Mouse (Mus musculus): ENCODE measurements at regions not wholly inside any gene's neighbourhood (a gene's known extent, or its start where the extent isn't known, plus 50 kb on each side); places are given as distances from the start of the nearest gene placed in this dataset.

- no peak for ATAC-seq (ENCODE audit: insufficient read depth)
- H3K4me2 ChIP-seq, result no peak overlapping the region
- H3K9me3 ChIP-seq (replicated peaks), result no peaks in the 10 kb centered on the region
- 45% methylated on average over 2 of the region's 2 CpGs for WGBS (ENCODE audit: insufficient replicate concordance)
- no peak overlapping the region for H3K4me3 ChIP-seq (replicated peaks)
- peaks cover 4% of the 10 kb centered on the region; the same call in 1 of the 2 replicates for H3K27me3 ChIP-seq
- no peaks in the 10 kb centered on the region for H3K4me1 ChIP-seq (replicated peaks)
- H3K27ac ChIP-seq (replicated peaks), result no peak overlapping the region
- no peak overlapping the region for H3K9ac ChIP-seq
- no peaks in the 10 kb centered on the region for H3K36me3 ChIP-seq (replicated peaks)
Measured at GRCm38 (mm10) chr5:33548800-33549199, 80.6 kb downstream of the Fam53a start.

DNA sequence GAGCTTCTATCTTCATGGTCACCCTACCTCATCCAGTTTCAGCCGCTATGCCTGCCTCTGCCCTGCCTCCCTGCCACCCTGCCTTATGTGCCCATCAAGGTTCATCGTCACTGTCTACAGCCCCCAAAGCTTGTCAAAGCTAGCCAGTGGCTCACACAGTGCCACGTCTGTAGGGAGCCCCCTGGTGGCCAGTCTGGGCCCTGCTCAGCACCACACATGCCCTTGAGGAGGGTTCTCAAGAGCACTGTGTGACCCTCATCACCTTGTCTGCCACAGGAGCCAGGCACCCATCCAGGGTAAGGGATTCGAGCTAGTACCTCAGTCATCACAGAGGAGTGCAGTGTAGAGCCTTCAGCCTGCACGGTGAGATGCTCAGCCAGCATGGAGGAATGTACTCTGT lies 86.1 kb downstream of the Fam53a start:
- 7% methylated on average over 5 of the region's 5 CpGs for WGBS (ENCODE audit: insufficient replicate concordance)
- Histone ChIP-seq H3K27me3 (peaks cover 50% of the 10 kb centered on the region), H3K36me3 (replicated peaks) (no peaks in the 10 kb centered on the region), H3K9ac (no peak overlapping the region), H3K4me2 (no peak overlapping the region), H3K9me3 (replicated peaks) (no peaks in the 10 kb centered on the region), H3K4me1 (replicated peaks) (no peaks in the 10 kb centered on the region), H3K4me3 (replicated peaks) (no peak overlapping the region), H3K27ac (replicated peaks) (no peak overlapping the region)
- no peak for ATAC-seq (ENCODE audit: insufficient read depth)

DNA sequence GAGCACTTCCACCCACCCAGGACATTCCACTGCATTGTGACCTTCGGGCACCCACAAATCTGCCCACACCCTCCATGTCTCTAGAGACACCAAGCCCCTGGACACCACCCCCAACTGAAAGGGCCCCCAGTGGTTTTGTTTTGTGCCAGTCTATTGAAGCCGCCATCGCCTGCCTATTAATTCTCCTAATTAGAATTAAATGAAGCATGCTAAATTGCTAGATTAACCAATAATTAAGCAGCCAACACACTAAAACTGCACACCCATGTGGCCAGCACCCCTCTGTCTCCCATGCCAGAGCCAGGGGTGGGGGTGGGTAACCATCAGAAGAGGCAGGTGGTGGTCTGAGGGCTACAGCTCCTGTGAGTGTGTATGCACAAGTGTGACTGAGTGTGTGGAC lies 86.8 kb downstream of the Fam53a start:
- H3K27ac ChIP-seq (replicated peaks), result no peak overlapping the region
- no peaks in the 10 kb centered on the region for H3K9me3 ChIP-seq (replicated peaks)
- H3K4me3 ChIP-seq (replicated peaks), result no peak overlapping the region
- H3K4me1 ChIP-seq (replicated peaks), result no peaks in the 10 kb centered on the region
- WGBS (ENCODE audit: insufficient replicate concordance), result 62% methylated on average over 3 of the region's 3 CpGs
- peaks cover 57% of the 10 kb centered on the region for H3K27me3 ChIP-seq
- no peak overlapping the region for H3K4me2 ChIP-seq
- no peaks in the 10 kb centered on the region for H3K36me3 ChIP-seq (replicated peaks)
- no peak overlapping the region for H3K9ac ChIP-seq
- no peak for ATAC-seq (ENCODE audit: insufficient read depth)

GRCm38 (mm10) chr5:33542000-33542554 lies 87.4 kb downstream of the Fam53a start:
- Histone ChIP-seq H3K27ac (replicated peaks) (no peak overlapping the region), H3K9me3 (replicated peaks) (no peaks in the 10 kb centered on the region), H3K9ac (no peak overlapping the region), H3K4me3 (replicated peaks) (no peak overlapping the region), H3K4me1 (replicated peaks) (no peaks in the 10 kb centered on the region), H3K27me3 (peaks cover 63% of the 10 kb centered on the region), H3K36me3 (replicated peaks) (no peaks in the 10 kb centered on the region), H3K4me2 (no peak overlapping the region)
- 72% methylated on average over 11 of the region's 11 CpGs for WGBS (ENCODE audit: insufficient replicate concordance)
- no peak for ATAC-seq (ENCODE audit: insufficient read depth)

GRCm38 (mm10) chr5:33540259-33540658 lies 89.2 kb downstream of the Fam53a start:
- H3K27me3 ChIP-seq, result peaks cover 81% of the 10 kb centered on the region
- WGBS (ENCODE audit: insufficient replicate concordance), result 39% methylated on average over 23 of the region's 23 CpGs
- ATAC-seq (ENCODE audit: insufficient read depth), result no peak
- no peaks in the 10 kb centered on the region for H3K36me3 ChIP-seq (replicated peaks)
- no peak overlapping the region for H3K9ac ChIP-seq
- no peak overlapping the region for H3K4me3 ChIP-seq (replicated peaks)
- no peak overlapping the region for H3K4me2 ChIP-seq
- no peak overlapping the region for H3K27ac ChIP-seq (replicated peaks)
- no peaks in the 10 kb centered on the region for H3K9me3 ChIP-seq (replicated peaks)
- no peaks in the 10 kb centered on the region for H3K4me1 ChIP-seq (replicated peaks)

DNA sequence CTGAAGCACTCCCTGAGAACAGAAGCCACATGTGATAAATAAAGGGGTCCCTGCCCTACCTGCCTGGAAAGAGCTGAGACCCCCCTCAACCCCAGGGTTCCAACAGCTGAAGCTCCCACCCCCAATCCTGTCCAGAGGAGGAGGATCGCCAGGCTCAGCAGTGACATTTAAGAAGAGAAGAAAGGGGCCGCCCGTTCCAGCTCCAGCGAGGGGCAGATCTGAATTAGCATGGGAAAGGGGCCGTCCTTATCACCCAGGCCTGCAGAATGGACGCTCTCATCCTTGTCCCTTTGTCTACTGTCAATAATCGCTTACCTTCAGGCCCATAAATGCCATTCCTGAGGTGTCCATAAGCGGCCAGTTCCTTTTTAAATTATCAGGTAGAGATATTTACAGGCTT lies 92.0 kb downstream of the Fam53a start:
- WGBS (ENCODE audit: insufficient replicate concordance), result 25% methylated on average over 8 of the region's 8 CpGs
- H3K36me3 ChIP-seq (replicated peaks), result no peaks in the 10 kb centered on the region
- H3K9me3 ChIP-seq (replicated peaks), result no peaks in the 10 kb centered on the region
- ATAC-seq (ENCODE audit: insufficient read depth), result no peak
- no peak overlapping the region for H3K4me2 ChIP-seq
- no peak overlapping the region for H3K9ac ChIP-seq
- H3K27ac ChIP-seq (replicated peaks), result no peak overlapping the region
- H3K27me3 ChIP-seq, result peaks cover 99% of the 10 kb centered on the region
- no peak overlapping the region for H3K4me3 ChIP-seq (replicated peaks)
- 0 out of 2 replicates have a peak, but pooled peaks cover 3% of the 10 kb centered on the region for H3K4me1 ChIP-seq (replicated peaks)

GRCm38 (mm10) chr5:33537017-33537416 lies 92.4 kb downstream of the Fam53a start:
- WGBS (ENCODE audit: insufficient replicate concordance), result 37% methylated on average over 4 of the region's 4 CpGs
- H3K36me3 ChIP-seq (replicated peaks), result no peaks in the 10 kb centered on the region
- no peak overlapping the region for H3K9ac ChIP-seq
- H3K27me3 ChIP-seq, result peaks cover 99% of the 10 kb centered on the region
- no peak overlapping the region for H3K4me2 ChIP-seq
- H3K4me3 ChIP-seq (replicated peaks), result no peak overlapping the region
- H3K4me1 ChIP-seq (replicated peaks), result 0 out of 2 replicates have a peak, but pooled peaks cover 3% of the 10 kb centered on the region
- H3K27ac ChIP-seq (replicated peaks), result no peak overlapping the region
- no peak for ATAC-seq (ENCODE audit: insufficient read depth)
- H3K9me3 ChIP-seq (replicated peaks), result no peaks in the 10 kb centered on the region

DNA sequence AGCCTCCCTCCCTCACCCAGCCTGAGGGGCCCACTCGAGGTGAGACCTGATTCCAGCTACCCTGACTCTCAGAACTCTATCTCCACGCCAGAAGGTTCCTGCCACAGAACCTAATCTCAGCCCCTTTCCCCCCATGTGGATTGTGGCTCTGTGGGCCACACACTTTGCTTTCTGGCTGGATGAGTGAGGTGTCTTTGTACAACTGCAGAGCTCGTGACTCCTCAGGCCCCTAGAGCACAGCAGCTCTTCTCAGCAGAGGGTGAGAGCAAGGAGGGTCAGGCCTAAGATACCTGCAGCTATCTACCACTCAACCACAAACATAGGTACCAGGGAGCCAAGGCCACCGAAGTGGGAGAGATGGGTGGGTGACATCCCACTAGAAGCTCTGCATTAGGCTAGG lies 93.2 kb downstream of the Fam53a start:
- 30% methylated on average over 4 of the region's 4 CpGs for WGBS (ENCODE audit: insufficient replicate concordance)
- no peaks in the 10 kb centered on the region for H3K9me3 ChIP-seq (replicated peaks)
- no peak overlapping the region for H3K27ac ChIP-seq (replicated peaks)
- ATAC-seq (ENCODE audit: insufficient read depth), result no peak
- H3K9ac ChIP-seq, result no peak overlapping the region
- no peaks in the 10 kb centered on the region for H3K36me3 ChIP-seq (replicated peaks)
- H3K4me3 ChIP-seq (replicated peaks), result no peak overlapping the region
- H3K4me1 ChIP-seq (replicated peaks), result 0 out of 2 replicates have a peak, but pooled peaks cover 3% of the 10 kb centered on the region
- H3K27me3 ChIP-seq, result peaks cover 99% of the 10 kb centered on the region
- H3K4me2 ChIP-seq, result no peak overlapping the region

DNA sequence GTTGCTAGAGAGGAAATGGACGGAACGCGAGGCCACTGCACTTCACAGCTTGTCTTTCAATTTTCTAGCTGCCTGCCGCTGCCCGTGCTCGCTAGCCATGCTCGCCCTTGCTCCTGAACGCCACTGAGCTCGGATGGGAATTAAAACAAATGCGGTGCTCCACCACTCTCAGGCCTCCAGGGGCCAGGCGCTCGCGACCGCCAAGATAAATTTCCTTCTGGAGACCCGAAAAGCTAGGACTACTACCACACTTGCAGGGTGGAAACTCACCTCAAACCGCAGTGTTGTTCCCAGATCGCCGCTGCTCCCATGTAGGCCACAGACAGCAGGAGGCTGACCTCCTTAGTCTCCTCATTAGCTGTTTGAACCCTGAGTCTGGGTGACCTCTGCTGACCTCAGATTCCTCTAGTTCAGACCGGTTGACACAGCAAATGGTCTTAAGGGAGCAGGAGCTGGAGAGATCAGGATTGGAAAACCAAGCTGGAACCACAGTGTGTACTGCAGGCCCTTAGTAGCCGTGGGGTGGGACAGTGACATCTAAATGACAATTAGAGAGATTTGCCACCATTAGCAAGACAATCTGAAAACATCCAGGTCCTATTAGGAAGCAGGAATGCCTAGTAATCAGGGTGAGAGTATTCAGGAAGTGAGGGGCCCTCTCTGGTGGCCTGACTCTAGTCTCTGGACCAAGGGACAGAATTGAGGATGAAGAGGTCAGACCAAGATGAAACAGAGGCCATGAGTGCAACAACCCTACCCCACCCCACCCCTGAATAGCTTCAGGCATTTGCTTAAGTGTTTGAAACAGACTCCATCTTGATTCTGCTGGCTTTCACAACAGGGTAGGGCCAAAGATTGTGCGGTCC lies 94.1 kb downstream of the Fam53a start:
- no peak for ATAC-seq (ENCODE audit: insufficient read depth)
- Histone ChIP-seq H3K36me3 (replicated peaks) (no peaks in the 10 kb centered on the region), H3K4me2 (no peak overlapping the region), H3K9me3 (replicated peaks) (no peaks in the 10 kb centered on the region), H3K4me1 (replicated peaks) (0 out of 2 replicates have a peak, but pooled peaks cover 3% of the 10 kb centered on the region), H3K9ac (no peak overlapping the region), H3K27me3 (peaks cover 91% of the 10 kb centered on the region), H3K27ac (replicated peaks) (no peak overlapping the region), H3K4me3 (replicated peaks) (no peak overlapping the region)
- WGBS (ENCODE audit: insufficient replicate concordance), result 16% methylated on average over 21 of the region's 21 CpGs

- no peak overlapping the region for H3K4me2 ChIP-seq
- H3K4me3 ChIP-seq (replicated peaks), result no peak overlapping the region
- ATAC-seq (ENCODE audit: insufficient read depth), result no peak
Measured at GRCm38 (mm10) chr5:33534345-33534744, 95.1 kb downstream of the Fam53a start.

DNA sequence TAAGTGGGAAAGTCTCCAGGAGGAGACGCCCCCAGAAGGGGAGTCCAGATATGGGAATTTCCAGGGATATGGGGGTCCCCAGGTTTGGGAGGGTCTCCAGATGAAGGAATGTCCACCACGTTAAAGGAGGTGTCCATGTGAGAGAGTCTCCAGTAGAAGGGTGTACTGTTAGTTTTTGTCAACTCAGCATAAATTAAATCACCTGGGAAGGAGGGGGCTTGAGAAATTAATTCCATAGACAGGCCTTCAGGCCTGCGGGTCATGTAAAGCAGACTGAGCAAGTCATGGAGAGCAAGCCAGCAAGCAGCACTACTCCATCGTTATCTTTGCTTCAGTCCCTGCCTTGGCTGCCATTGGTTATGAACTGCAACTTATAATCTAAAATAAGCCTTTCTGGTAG lies 96.2 kb downstream of the Fam53a start:
- H3K36me3 ChIP-seq (replicated peaks), result no peaks in the 10 kb centered on the region
- no peak overlapping the region for H3K9ac ChIP-seq
- H3K4me1 ChIP-seq (replicated peaks), result peaks cover 22% of the 10 kb centered on the region
- peaks cover 74% of the 10 kb centered on the region for H3K27me3 ChIP-seq
- no peak overlapping the region for H3K4me3 ChIP-seq (replicated peaks)
- no peak overlapping the region for H3K4me2 ChIP-seq
- 64% methylated on average over 4 of the region's 4 CpGs for WGBS (ENCODE audit: insufficient replicate concordance)
- no peak for ATAC-seq (ENCODE audit: insufficient read depth)
- H3K9me3 ChIP-seq (replicated peaks), result no peaks in the 10 kb centered on the region
- no peak overlapping the region for H3K27ac ChIP-seq (replicated peaks)

More at GRCm38 (mm10) chr5:33534345-33534744, 95.1 kb downstream of the Fam53a start:
- H3K36me3 ChIP-seq (replicated peaks), result no peaks in the 10 kb centered on the region
- peaks cover 85% of the 10 kb centered on the region for H3K27me3 ChIP-seq
- H3K27ac ChIP-seq (replicated peaks), result no peak overlapping the region
- WGBS (ENCODE audit: insufficient replicate concordance), result 7% methylated on average over 13 of the region's 13 CpGs
- H3K9ac ChIP-seq, result no peak overlapping the region
- H3K9me3 ChIP-seq (replicated peaks), result no peaks in the 10 kb centered on the region
- H3K4me1 ChIP-seq (replicated peaks), result peaks cover 11% of the 10 kb centered on the region
